Mouse (Mus musculus): ENCODE results near the gene Dach2.
"Not testable (repeated sequence)": the region's sequence is repeated elsewhere in the genome, so short reads cannot be mapped to it uniquely, and the experiment has no call there.

The Dach2 gene

DNA sequence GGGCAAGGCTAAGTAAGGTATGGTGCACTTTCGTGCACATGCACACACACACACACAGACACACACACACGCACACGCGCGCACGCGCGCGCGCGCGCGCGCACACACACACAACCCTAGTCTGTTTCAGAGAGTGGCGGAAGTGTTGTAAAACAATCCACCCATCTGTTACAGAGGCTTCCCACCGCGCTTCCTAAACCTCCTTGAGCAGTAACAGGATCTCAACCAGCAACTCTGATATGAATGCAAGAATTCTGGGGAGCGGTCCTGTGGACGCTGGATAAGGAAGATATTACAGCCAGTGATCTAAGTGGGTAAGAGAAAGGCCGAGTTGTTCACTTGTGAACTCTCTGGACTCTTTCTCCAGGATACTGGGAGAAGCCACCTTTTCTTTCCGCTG, at the start of gene Dach2:
Dach2 (plus strand) TSS at position 107 of the 400 bp plus-strand sequence.
- DNase-seq: peak; percentile 4 to 16

DNA sequence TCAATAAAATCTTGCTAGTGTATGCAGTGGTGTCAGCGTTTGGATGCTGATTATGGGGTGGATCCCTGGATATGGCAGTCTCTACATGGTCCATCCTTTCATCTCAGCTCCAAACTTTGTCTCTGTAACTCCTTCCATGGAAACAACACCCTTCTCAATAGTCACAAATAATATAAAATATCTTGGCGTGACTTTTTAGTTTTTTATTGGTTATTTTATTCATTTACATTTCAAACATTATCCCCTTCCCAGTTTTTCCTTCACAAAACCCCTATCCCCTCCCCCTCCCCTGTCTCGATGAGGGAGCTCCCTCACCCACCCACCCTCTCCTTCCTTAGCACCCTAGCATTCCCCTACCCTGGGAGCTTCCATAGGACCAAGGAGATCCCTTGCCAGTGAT, 44.9 kb upstream of the Dach2 start:
- not testable (repeated sequence) for DNase-seq

DNA sequence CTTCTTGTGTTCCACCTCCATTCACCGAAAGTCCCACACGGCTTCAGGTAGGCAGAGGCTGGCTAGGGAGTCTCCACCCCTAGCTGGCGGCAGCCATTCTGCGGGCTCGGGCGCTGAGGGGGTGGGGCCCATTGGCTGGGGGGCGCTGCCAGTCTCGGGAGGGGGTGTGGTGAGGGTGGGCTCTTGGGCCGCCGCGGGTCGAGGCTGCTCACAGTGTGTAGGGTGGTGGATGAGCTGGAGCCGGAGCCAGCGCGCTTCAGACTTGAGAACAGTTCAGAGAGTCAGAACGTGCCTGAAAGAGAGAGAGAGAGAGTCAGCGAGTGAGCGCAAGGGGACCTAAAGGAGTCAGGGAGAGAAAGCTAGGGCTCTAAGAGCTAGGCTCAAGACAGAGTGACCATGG, 721 bp downstream of the Dach2 start:
- peak; percentile 73 to 80 for DNase-seq

DNA sequence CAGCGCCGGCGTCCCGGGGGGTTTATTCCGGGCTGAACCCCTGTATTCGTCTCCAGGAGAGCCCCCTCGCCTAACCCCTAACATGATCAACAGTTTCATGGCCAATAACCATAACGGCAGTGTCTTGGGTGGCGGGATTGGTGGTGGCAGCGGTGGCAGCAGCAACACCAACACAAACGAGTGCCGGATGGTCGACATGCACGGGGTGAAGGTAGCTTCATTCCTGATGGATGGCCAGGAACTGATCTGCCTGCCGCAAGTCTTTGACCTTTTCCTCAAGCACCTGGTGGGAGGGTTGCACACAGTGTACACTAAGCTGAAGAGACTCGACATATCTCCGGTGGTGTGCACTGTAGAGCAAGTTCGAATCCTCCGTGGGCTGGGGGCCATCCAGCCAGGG, 1.2 kb downstream of the Dach2 start:
- DNase-seq: no peak

DNA sequence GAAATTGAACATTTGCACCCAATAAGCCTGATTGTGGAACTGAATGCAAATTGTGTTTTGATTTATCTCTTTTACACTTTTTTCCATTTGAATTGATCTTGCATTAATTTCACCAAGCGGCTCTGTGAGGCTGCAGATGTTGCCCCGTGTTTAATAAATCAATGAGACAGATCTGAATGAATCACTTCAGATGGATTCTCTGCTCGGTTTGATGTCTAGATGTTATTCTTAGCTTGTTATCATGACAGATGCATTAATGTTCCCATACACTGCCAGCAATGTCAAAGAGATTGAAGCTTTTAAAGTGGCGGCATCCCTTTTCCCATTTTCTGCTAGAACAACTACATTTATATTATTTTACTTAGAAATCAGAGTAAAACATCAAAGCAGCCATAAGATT, 7.0 kb downstream of the Dach2 start:
- DNase-seq: no peak

DNA sequence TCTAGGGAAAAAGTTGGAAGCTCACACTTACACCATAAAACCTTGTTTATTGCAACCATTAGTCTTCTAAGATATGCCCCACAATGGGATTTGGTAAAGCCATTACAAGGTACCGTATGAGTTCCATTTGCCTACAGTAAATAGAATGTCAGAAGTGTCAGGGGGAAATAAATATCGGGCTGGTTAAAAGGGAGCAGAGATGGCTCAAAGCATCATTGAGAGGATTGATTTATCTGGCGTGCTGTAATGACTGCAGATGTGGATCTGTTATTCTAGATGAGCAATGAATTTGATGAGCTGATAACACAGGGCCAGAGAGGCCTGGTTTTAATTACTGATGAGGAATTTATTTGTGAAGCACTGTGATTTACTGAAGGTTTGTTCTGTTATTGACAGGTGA, 40.8 kb downstream of the Dach2 start:
- no peak for DNase-seq

DNA sequence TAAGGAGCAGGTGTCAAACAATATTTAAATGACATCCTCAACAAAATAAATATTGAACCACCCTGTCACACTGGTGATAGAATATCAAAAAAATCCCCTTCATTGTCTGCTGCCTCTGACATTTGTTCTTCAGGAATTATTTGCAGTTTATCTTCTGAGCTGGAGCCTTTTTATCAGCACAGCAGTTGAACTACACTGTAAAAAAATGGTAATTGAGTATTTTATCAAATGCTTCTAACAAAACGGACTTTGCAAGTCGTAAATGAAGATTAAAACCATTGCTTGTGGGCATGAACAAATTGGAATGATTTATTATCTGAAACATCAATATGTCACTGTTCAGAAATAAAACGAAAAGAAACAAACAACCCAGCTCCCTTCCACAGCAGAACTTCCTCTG, 97.1 kb downstream of the Dach2 start:
- no peak for DNase-seq

DNA sequence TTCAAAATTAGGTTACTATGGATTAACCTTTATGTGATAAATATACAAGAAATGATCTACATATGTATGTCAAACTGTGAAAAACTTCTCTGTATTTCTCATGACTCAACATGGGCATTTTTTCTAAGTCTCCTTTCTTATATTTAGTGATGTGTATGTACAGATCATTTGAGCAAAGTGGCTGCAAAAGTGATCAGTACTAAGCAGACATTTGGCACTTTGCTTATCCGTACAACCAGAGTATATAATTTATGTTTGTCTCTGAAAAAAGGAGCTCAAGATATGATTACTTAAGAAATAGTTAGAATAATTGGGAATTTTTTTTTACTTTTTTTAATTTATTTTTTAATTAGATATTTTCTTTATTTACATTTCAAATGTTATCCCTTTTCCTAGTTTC, 111.4 kb downstream of the Dach2 start:
- DNase-seq: no peak

DNA sequence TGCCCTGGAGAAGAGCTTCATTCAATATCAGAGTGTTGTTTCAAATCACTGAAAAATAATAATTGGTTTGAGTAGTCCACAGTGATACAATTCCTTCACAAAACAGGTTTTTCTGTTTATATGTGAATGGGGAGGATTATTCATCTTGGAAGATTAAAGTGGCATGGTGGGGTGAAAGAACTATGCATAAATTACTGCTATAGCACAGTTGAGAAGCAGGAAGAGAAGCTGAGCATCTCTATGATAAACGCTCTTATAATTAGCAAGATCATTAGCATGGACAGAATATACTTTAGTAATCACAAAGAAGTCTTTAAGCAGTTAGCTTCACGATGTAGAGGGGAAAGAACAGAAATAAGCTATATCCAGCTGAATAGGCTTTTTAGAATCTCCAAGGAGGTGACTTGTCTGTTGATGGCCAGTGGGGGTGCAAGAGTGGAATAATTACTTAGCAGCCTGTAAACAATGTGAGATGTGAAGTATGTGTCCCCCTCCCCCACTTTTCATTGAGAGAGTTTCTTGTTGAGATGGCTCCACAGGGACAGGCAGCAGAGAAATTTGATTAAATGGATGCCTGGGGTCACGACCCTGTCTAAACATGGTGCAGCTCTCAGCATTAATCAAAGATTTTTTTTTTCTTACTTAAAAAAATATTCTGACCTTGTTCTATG, 124.3 kb downstream of the Dach2 start:
- DNase-seq: no peak

DNA sequence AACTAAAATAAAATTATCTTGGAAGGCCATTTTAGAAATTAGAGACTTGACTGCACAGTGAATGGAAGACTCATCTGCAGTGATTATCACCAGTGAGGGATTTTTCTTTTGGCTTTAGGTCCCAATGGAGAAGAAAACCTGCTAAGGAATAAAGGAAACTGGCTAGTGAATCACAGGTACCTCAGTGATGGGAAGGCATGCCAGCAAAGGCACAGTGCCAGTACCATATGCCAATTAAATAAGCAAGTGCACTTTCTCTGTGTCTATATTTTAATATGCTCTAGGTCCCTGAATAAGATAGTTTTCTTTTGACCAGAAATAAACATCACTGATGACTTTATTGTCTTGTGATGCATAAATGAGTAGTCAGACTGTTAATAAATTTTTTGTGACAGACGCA, 184.8 kb downstream of the Dach2 start:
- DNase-seq: no peak

DNA sequence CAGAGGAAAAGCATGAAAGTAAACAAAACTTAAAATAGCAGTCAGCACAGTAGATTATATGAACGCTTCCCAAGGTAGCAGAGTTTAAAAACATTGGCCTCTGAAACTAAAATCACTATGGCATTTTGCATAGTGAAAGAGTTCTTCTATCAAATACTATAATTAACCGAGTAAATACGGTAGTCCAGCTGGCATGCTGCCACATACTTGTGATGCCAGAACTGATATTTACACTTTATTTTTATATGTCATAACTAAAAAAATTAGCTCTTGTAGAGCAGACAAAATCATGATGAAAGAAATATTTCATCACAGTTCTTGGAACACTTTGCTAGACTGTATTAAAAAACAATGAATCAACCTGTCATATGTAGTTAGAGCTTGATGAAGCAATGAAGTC, 247.8 kb downstream of the Dach2 start:
- DNase-seq: peak in 1 of 2 experiments; percentile 23

DNA sequence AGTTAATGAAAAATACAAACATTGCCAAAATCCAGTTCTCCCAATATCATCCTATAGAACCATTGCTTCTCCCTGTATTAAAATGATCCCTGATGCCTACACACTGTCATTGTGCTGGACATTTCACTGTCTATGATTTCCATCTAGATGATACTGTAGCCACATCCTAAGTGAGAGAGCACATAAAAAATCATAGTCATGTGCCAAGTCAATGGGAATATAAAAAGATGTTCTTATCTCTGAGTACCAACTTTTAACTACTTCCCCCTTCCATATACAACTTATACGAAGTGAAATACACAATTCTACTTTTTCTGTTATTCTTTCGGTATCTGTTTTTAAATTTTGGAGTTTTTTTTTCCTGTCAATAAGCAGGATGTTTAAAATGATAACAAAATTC, 266.6 kb downstream of the Dach2 start:
- no peak for DNase-seq

DNA sequence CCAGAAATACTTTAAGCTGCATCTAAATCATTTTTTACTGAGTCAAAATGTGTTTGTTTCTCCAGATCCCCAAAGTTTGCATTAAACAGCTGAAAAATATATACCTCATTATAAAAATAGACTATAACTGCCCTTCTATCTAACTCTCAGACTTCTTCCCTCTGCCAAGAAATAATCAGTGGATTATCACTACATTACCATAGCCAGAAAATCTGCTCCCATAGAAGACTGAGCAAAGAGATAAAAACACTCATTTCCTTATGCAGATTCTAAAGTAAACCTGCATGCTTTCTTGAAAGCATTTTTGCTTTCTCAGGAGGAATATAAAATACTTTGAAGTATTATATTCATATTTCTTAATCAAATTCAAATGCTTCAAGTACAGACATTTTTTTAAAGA, 368.8 kb downstream of the Dach2 start:
- no peak for DNase-seq

DNA sequence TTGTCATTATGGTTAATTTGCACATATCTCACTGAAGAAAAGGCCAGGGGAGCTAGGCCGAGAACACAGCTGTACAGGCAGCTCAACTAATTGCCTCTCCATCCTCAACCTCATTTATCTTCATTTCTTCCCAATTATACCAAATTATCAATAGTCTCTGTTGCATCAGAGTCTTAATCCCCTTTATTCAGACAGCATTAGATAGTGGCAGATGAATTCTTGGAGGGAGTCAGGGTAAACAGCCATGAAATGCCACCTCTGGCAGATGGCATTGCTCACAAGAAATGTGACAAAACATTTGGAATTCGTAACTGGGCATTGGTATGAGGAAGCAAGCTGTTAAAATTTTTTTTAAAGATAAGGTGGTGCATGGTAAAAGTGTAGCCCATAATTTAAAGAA, 389.9 kb downstream of the Dach2 start:
- DNase-seq: no peak

DNA sequence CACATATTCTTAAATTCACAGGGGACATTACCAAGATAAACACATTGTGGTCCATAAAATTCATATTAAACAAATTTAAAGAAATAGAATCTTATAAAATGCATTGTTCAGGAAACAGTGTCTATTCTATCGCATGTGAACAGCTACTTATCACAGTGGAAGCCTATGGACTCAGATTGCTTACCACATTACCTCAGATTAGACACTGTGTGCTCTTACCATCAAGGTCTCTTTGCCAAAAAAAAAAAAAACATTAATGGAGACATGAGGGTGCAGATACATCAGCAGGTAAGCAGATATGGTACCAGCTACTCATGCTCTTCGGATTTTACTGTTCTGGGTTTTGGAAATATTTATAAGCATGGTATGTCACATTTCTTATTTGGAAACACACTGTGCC, 415.1 kb downstream of the Dach2 start:
- no peak for DNase-seq

DNA sequence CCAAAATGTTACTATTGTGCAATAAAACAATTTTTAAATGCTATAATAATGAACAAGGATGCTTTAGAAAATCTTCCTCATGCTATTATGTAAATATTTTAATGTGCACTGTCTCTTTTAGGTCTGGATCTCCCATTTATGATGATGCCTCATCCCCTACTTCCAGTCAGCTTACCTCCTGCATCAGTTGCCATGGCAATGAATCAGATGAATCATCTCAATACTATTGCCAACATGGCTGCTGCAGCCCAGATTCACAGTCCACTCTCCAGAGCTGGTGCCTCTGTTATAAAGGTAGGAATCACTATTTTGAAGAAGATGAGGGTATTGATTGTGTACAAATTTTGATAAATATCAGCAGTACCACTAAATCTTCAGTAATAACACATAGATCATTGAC, 426.8 kb downstream of the Dach2 start:
- no peak for DNase-seq

DNA sequence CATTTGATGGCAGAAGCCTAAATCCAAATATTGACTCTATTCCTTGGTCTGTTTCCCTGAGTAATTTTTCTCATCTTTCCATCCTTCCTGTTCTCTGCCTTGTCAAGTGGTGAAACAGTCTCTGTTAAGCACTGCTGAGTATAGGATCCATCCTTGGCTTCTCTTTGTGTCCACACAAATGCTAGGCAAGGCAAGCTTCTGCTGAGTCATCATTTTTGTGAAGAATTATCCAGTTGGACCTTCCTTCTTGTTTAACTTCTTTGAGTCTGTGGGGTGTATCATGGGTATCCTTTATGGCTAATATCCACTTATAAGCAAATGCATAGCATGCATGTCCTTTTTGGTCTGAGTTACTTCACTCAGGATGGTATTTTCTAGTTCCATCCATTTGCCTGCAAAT, 449.8 kb downstream of the Dach2 start:
- no peak for DNase-seq

DNA sequence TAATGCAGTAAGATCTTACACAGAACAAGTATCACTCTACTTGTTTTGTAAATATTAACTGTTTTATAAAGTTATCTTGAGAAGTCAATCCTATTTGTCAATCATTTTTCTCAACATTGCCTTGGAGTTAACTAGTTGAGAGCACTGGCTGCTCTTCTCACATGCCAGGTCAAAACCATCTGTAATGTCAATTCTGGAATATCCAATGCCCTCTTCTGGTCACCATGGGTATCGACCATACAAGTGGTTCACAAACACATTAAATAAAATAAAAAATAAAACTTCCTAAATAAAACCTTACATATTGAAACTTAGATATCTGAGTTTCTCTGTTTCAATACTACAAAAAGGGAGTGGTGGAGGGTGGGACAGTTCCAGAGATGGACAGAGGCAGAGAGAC, 495.0 kb downstream of the Dach2 start:
- no peak for DNase-seq

DNA sequence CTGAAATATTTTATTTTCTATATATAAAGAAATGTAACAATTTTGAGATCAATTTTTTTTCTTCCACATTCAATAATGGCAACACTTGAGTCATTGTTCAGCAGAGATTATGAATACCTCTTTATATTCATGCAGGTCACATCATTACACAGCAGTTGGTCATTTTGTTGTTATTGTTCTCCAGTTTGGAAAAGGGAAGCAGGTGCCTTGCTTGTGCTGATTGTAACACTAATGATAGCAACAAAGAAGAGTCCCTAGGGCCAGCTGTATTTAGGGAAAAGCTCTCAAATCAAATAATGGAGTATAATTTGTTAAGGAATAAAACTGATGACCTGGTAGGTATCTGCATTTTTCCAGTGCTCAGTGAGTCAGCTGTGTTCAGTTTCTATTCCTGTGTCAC, 513.1 kb downstream of the Dach2 start:
- DNase-seq: no peak

DNA sequence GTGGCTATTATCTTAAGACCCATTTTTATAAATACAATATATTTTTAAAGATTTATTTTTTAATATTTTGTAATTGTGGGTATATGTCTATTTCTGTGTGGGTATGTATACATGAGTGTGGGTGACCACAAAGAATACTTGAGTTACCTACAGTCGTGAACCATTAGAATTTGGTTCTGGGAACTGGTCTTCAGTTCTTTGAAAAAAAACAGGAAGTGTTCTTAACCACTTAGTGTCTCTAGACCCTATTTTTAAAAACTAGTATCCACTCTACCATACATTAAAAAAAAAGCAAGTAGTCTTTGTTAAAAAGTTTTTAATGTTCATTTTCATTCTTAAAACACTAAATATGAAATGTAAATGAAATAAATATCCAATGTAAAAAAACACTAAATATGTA, 529.5 kb downstream of the Dach2 start:
- DNase-seq: no peak

DNA sequence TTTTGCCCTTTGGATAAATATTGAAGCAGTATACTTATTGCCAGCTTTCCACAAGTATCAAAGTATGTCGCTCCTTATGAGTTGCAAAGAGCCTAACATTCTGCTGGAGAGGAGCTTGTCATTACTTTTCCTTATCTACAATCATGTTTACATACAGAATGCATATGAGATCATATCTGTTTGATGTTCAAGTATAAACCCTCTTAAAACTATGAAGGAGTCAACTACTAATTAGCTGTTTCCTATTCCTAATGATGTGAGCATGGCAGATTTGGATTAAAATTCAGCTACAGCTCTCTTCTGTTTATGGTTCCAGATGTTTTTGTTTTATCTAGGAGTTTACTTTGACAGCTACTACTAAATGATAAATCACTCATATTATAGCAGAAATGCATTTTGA, 535.8 kb downstream of the Dach2 start:
- DNase-seq: no peak

DNA sequence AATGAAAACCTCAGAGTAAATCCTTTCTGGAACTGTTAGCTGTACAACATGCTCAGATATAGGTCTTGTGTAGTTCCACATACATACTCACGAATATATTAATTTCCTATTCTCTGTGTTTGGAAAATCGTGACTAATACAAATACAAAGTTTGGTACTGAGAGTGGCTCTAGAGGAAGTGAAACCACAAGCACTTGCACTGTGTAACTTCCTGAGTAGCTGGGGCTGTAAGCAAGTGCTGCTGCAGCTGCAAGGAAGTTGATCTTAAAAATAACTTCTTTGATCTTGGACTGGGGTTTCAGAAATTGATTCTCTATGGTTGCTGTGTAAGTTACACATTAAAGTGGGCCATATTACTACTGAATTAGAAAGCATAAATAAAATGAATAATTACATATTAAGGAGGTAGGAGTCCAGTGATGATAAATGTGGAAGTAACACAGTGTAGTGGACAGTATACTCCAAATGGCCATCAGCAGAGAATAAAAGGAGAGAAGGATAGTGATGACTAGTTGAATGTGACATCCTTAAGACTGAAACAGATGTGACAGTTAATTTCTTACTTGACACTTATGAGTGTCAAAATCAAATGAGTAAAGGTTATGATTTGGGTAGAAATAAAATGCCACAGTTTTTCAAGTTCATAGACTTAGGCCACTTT, 570.7 kb downstream of the Dach2 start:
- no peak for DNase-seq
